In the genomic region with DNA sequence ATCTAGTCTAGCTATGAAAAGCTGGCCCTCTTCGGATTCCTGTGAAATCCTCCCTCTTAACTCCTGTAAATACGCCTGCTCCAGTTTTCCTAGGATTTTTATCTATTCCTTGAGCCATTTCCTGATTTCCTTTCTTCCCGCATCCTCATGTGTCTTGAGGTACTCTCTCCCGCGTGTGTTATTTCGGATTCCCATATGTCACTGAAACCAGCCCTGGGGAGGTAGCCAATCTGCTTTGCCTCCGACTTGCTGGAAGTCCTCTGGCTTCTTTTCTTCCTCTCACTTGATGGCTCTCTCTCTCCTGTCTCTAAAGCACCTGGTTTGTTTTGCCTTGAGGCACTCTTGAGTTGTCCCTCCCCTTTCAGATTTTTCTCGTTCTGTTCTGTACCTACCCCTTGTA, we compare ENCODE assay signal across 29 mouse cellular contexts.
A peak's percentile ranks its signal among the peaks of the same experiment; 100 is the strongest.
DNase-seq lines count a peak whose midpoint lies in the region; ATAC-seq and TF ChIP-seq lines count a peak whose summit lies in the region.
"Had no signal": no experiment of that assay in that cellular context is flagged by ENCODE, and none has a peak within 500 bp of the region (broad histone marks: within the 10 kb centered on the region; RNA-seq: fewer than 3 reads in every experiment).

No protein-coding gene starts in this region.

- no peak overlapping the region for H3K27ac ChIP-seq in thymus, adult 2 months (ENCODE audit: control insufficient read depth, insufficient read depth, low read length)
- H3K27ac ChIP-seq: embryonic facial prominence, embryonic 13.5 days; embryonic facial prominence, embryonic 15.5 days; forebrain, embryonic 10.5 days; forebrain, embryonic 12.5 days had no signal

- 92% methylated on average over 8 of the region's 8 CpGs for WGBS in thymus, adult 2 months

- no peaks in the 10 kb centered on the region for H3K27me3 ChIP-seq in thymus, adult 2 months (ENCODE audit: control insufficient read depth, insufficient read depth, low read length)
- H3K27me3 ChIP-seq: CH12.LX; embryonic facial prominence, embryonic 13.5 days; embryonic facial prominence, embryonic 15.5 days; forebrain, embryonic 12.5 days had no signal

- ATAC-seq in frontal cortex, adult (ENCODE audit: low TSS enrichment) = peak; percentile 84
- ATAC-seq: activated CD4-positive, CD25-positive, alpha-beta regulatory T cell, adult 4 months; CD4-positive, CD25-positive, alpha-beta regulatory T cell, adult 4 months; forebrain, embryonic 14.5 days; forebrain, embryonic 16.5 days; Patski had no signal

- H3K4me3 ChIP-seq in thymus, adult 2 months (ENCODE audit: control insufficient read depth, insufficient read depth, low read length) = no peak overlapping the region
- H3K4me3 ChIP-seq: embryonic facial prominence, embryonic 13.5 days; embryonic facial prominence, embryonic 15.5 days; erythroblast, embryonic 14.5 days; forebrain, embryonic 10.5 days; forebrain, embryonic 12.5 days had no signal

- no peak for DNase-seq in frontal cortex, postnatal 14 days (ENCODE audit: low spot score in 2 of 2)
- DNase-seq in right cerebral cortex, adult 18-20 months = peak; percentile 14
- no peak for DNase-seq in right cerebral cortex, adult 2 months (ENCODE audit: low spot score in 2 of 2)
- peak; percentile 52 for DNase-seq in brain, adult 2 months (ENCODE audit: low read depth, low spot score)
- DNase-seq in thymus, adult 2 months = no peak
- DNase-seq: adrenal gland, adult 8-10 months; adrenal gland, postnatal 14 days; adrenal gland, postnatal 36 days; B cell, adult 2 months; cerebellum, adult 11 months; cerebellum, adult 18-20 months; cerebellum, adult 8-10 months; cerebellum, adult 9-11 months; cerebellum, postnatal 14 days; cerebellum, postnatal 36 days; embryo, embryonic 11 days had no signal

- no peak for TF ChIP-seq POLR2A in thymus, adult 2 months (IDR thresholded peaks at IDR 0.05; ENCODE audit: control insufficient read depth, extremely low read depth, insufficient read depth, low read length, poor library complexity)

- H3K36me3 ChIP-seq in thymus, adult 2 months (ENCODE audit: control insufficient read depth, insufficient read depth, low read length) = no peaks in the 10 kb centered on the region
- H3K36me3 ChIP-seq: embryonic facial prominence, embryonic 13.5 days; embryonic facial prominence, embryonic 15.5 days; forebrain, embryonic 10.5 days; forebrain, embryonic 12.5 days; G1E had no signal

- peaks cover 4% of the 10 kb centered on the region for H3K4me1 ChIP-seq in thymus, adult 2 months (replicated peaks; ENCODE audit: control insufficient read depth, insufficient read depth, low read length)
- H3K4me1 ChIP-seq: embryonic facial prominence, embryonic 15.5 days; forebrain, embryonic 12.5 days had no signal

- no peak for TF ChIP-seq CTCF in thymus, adult 2 months (IDR thresholded peaks at IDR 0.05; ENCODE audit: borderline replicate concordance, control insufficient read depth, extremely low read depth, insufficient read depth, low read length, poor library complexity)

Comparison
In these comparisons a context has a peak if more than half of its experiments do, and no peak if none do; other contexts are left out.
1. DNase-seq: peak in right cerebral cortex, adult 18-20 months (single experiment) and brain, adult 2 months (single experiment); none in frontal cortex, postnatal 14 days (0 of 2), right cerebral cortex, adult 2 months (0 of 2) and thymus, adult 2 months (single experiment).